Mouse (Mus musculus): Measurements from ENCODE around the gene Rbm6. TPM values are rescaled to one million over a fixed set of nuclear protein-coding genes. Genes with fewer than 3 reads are reported as not detected.

Rbm6 gene
- total and polyA plus RNA-seq, 2 experiments from 2014 or later: 57.9 to 81.3 TPM

- Histone ChIP-seq H3K27ac (ENCODE audit: low read depth, low read length) (no peak overlapping the region), H3K27me3 (ENCODE audit: insufficient read depth, low read length) (peaks cover 4% of the 10 kb centered on the region; the same call in 1 of the 2 replicates), H3K9me3 (ENCODE audit: low read length) (no peaks in the 10 kb centered on the region), H3K4me2 (ENCODE audit: low read depth, low read length, poor library complexity, severe bottlenecking) (no peak overlapping the region), H3K9ac (replicated peaks; ENCODE audit: low read length, poor library complexity, severe bottlenecking) (no peak overlapping the region), H3K36me3 (ENCODE audit: insufficient read depth, low read length) (no peaks in the 10 kb centered on the region), H3K4me3 (ENCODE audit: low read depth, low read length) (no peak overlapping the region), H3K4me1 (ENCODE audit: insufficient read depth, low read length) (peaks cover 4% of the 10 kb centered on the region; the same call in 1 of the 2 replicates)
- DNase-seq (ENCODE audit: low spot score): no peak
- WGBS: 95% methylated on average over 6 of the region's 6 CpGs
- TF ChIP-seq CTCF (IDR thresholded peaks at IDR 0.05): no peak
- ATAC-seq (ENCODE audit: low FRiP score): no peak
Observed at GRCm38 (mm10) chr9:107890260-107890659, 17.2 kb upstream of the Rbm6 start.

DNA sequence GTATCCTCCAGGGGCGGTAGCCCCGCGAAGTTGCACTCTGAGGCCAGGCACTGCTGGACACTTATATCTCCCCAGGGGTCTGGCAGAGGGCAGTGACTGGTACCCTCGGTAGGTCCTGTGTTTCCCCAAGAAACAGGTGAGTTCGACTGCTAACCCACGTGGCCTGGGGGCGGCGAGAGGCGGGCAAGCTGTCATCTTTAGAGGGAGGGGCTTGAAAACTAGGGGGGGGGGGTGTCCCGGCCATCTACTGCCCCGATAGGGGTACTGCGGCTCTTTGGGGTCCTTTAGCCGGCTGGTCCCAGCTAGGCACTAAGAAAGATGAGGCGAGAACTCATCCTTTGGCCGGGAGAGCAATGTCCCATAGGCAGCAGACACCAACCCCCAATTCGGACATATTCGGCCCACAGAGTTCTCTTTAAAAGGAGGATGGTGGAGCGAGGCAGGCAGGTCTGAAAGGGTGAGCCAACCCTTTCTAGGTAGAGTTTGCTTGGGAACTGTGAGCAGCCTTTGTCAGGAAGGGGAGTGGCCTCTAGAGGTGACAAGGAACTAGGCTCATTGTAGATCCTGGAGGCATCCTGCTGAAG, 15.3 kb upstream of the Rbm6 start:
- peak overlapping the region; percentile 79 for H3K4me3 ChIP-seq (ENCODE audit: low read depth, low read length)
- H3K4me1 ChIP-seq (ENCODE audit: insufficient read depth, low read length): peaks cover 4% of the 10 kb centered on the region; the same call in 1 of the 2 replicates
- TF ChIP-seq CTCF (IDR thresholded peaks at IDR 0.05): peak; percentile 25; the same call in 1 of the 2 replicates
- under 1% methylated on average over 18 of the region's 18 CpGs for WGBS
- H3K36me3 ChIP-seq (ENCODE audit: insufficient read depth, low read length): no peaks in the 10 kb centered on the region
- peak overlapping the region; percentile 73 for H3K27ac ChIP-seq (ENCODE audit: low read depth, low read length)
- DNase-seq (ENCODE audit: low spot score): peak; percentile 63
- ATAC-seq (ENCODE audit: low FRiP score): peak; percentile 86
- peak overlapping the region; percentile 74 for H3K9ac ChIP-seq (replicated peaks; ENCODE audit: low read length, poor library complexity, severe bottlenecking)
- peaks cover 4% of the 10 kb centered on the region; the same call in 1 of the 2 replicates for H3K27me3 ChIP-seq (ENCODE audit: insufficient read depth, low read length)
- no peaks in the 10 kb centered on the region for H3K9me3 ChIP-seq (ENCODE audit: low read length)
- peak overlapping the region; percentile 73 for H3K4me2 ChIP-seq (ENCODE audit: low read depth, low read length, poor library complexity, severe bottlenecking)

DNA sequence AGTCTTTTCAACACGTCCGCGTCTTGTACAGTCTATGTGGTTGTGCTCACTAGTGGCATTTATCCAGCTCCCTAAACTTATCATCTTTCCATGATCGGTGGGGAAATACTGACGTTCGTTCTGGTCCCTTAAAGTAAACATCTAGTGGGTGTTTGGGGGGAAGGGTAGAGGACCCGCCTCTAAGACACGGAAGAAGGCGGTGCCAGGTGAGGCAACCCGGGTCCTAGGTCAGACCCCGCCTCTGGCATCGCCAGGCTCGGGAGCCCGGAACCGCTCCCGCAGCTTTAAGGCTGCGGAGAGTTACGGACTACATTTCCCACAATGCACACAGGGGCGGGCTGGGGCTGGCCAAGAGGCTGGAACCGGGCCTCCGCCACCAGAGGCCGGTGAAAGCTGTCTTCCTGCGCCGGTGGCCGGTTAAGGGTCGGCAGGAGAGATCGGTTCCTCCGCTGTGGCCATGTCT, 14.8 kb upstream of the Rbm6 start, which contains the start of gene Mon1a:
Mon1a (plus strand) TSS at position 348 of the 463 bp plus-strand sequence.
- WGBS: under 1% methylated on average over 28 of the region's 28 CpGs
- ATAC-seq (ENCODE audit: low FRiP score) (peak; percentile 91), DNase-seq (ENCODE audit: low spot score) (peak; percentile 87)
- H3K4me3 ChIP-seq (ENCODE audit: low read depth, low read length): peak within 1 kb of the TSS; percentile 79
- peak within 1 kb of the TSS; percentile 74 for H3K9ac ChIP-seq (replicated peaks; ENCODE audit: low read length, poor library complexity, severe bottlenecking)
- H3K27me3 ChIP-seq (ENCODE audit: insufficient read depth, low read length): peaks cover 4% of the 10 kb centered on the region; the same call in 1 of the 2 replicates
- peak within 1 kb of the TSS; percentile 73 for H3K27ac ChIP-seq (ENCODE audit: low read depth, low read length)
- H3K4me1 ChIP-seq (ENCODE audit: insufficient read depth, low read length): peaks cover 4% of the 10 kb centered on the region; the same call in 1 of the 2 replicates
- no peak for TF ChIP-seq CTCF (IDR thresholded peaks at IDR 0.05)
- no peaks in the 10 kb centered on the region for H3K9me3 ChIP-seq (ENCODE audit: low read length)
- H3K4me2 ChIP-seq (ENCODE audit: low read depth, low read length, poor library complexity, severe bottlenecking): peak within 1 kb of the TSS; percentile 73
- H3K36me3 ChIP-seq (ENCODE audit: insufficient read depth, low read length): no peaks in the 10 kb centered on the region

DNA sequence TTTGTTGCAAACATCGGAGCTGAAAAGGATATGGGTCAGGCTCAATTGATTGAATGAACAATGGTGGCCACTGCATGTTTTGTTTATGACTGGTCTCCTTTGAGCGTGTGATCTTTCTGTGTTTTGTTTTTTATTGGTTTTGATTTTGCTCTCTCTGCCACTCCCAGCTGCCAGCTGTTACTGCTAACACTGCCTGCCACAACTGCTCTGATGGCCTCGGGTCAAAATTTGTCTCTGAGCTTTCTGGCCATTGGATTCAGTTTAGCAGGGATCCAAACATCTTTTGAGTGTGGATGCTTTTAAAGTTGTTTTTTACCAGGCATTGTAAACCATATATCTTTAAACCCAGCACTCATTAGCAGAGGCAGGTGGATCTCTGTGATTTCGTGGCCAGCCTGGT, 7.4 kb upstream of the Rbm6 start:
- Histone ChIP-seq H3K27me3 (ENCODE audit: insufficient read depth, low read length) (no peaks in the 10 kb centered on the region), H3K9ac (replicated peaks; ENCODE audit: low read length, poor library complexity, severe bottlenecking) (no peak overlapping the region), H3K9me3 (ENCODE audit: low read length) (no peaks in the 10 kb centered on the region), H3K4me1 (ENCODE audit: insufficient read depth, low read length) (no peaks in the 10 kb centered on the region), H3K27ac (ENCODE audit: low read depth, low read length) (no peak overlapping the region), H3K4me3 (ENCODE audit: low read depth, low read length) (no peak overlapping the region), H3K4me2 (ENCODE audit: low read depth, low read length, poor library complexity, severe bottlenecking) (no peak overlapping the region), H3K36me3 (ENCODE audit: insufficient read depth, low read length) (no peaks in the 10 kb centered on the region)
- TF ChIP-seq CTCF (IDR thresholded peaks at IDR 0.05): no peak
- WGBS: 75% methylated on average over 4 of the region's 4 CpGs
- ATAC-seq (ENCODE audit: low FRiP score) (no peak), DNase-seq (ENCODE audit: low spot score) (no peak)

GRCm38 (mm10) chr9:107872350-107873098, 513 bp downstream of the Rbm6 start:
- Histone ChIP-seq H3K36me3 (ENCODE audit: insufficient read depth, low read length) (no peaks in the 10 kb centered on the region; the same call in 1 of the 2 replicates), H3K9ac (replicated peaks; ENCODE audit: low read length, poor library complexity, severe bottlenecking) (peak overlapping the region; percentile 96), H3K27ac (ENCODE audit: low read depth, low read length) (peak overlapping the region; percentile 93), H3K4me2 (ENCODE audit: low read depth, low read length, poor library complexity, severe bottlenecking) (peak overlapping the region; percentile 82), H3K9me3 (ENCODE audit: low read length) (no peaks in the 10 kb centered on the region), H3K4me1 (ENCODE audit: insufficient read depth, low read length) (peaks cover 8% of the 10 kb centered on the region), H3K27me3 (ENCODE audit: insufficient read depth, low read length) (no peaks in the 10 kb centered on the region), H3K4me3 (ENCODE audit: low read depth, low read length) (peak overlapping the region; percentile 98)
- TF ChIP-seq CTCF (IDR thresholded peaks at IDR 0.05): 0 out of 2 replicates have a peak, but pooled peaks have one; percentile 4
- ATAC-seq (ENCODE audit: low FRiP score): peak; percentile 99
- DNase-seq (ENCODE audit: low spot score): peak; percentile 98
- 0% methylated on average over 72 of the region's 80 CpGs for WGBS

DNA sequence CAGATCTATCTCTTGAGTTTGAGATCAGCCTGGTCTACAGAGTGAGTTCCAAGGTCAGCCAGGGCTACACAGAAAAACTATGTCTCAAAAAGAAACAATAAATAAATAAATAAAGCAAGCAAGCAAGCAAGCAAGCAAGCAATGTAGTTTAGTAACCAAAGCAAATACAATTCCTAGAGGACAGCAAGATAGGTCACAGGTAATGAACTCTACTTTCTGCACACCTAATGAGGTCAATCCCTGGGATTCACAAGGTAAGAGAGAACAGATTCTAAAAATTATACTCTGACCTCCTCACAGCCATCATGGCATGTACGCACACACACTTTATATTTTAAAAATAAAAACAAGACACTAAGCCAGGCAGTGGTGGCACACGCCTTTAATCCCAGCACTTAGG, 7.0 kb downstream of the Rbm6 start:
- no peak for DNase-seq (ENCODE audit: low spot score)
- TF ChIP-seq CTCF (IDR thresholded peaks at IDR 0.05): no peak
- Histone ChIP-seq H3K27me3 (ENCODE audit: insufficient read depth, low read length) (no peaks in the 10 kb centered on the region), H3K4me2 (ENCODE audit: low read depth, low read length, poor library complexity, severe bottlenecking) (no peak overlapping the region), H3K4me3 (ENCODE audit: low read depth, low read length) (no peak overlapping the region), H3K27ac (ENCODE audit: low read depth, low read length) (no peak overlapping the region), H3K4me1 (ENCODE audit: insufficient read depth, low read length) (peaks cover 3% of the 10 kb centered on the region), H3K36me3 (ENCODE audit: insufficient read depth, low read length) (no peaks in the 10 kb centered on the region; the same call in 1 of the 2 replicates), H3K9ac (replicated peaks; ENCODE audit: low read length, poor library complexity, severe bottlenecking) (no peak overlapping the region), H3K9me3 (ENCODE audit: low read length) (no peaks in the 10 kb centered on the region)
- 96% methylated on average over 2 of the region's 2 CpGs for WGBS
- ATAC-seq (ENCODE audit: low FRiP score): no peak

All from midbrain, postnatal 0 days (tissue).